Mouse (Mus musculus) midbrain, embryonic 12.5 days (tissue): ENCODE results near the gene Fli1. TPM values are rescaled to one million over a fixed set of nuclear protein-coding genes. Genes with fewer than 3 reads are reported as not detected.

Experiments
- ATAC-seq: fragments of 200-750 bp; cut with Nextera tagmentation; 2 replicates; pipeline ENCODE4 v1.8.0; 2017; ENCODE audit warnings: low read depth, moderate TSS enrichment, moderate library complexity; ENCODE audit not compliant: low FRiP score
- H3K27ac ChIP-seq: fragments of 300-500 bp; sonication (generic); replicated peaks from 2 replicates; pipeline ENCODE4 v1.5.1; 2016; ENCODE audit warnings: mild to moderate bottlenecking
- H3K27me3 ChIP-seq: fragments of 300-500 bp; sonication (generic); 2 replicates; pipeline ENCODE4 v1.6.1; 2016; ENCODE audit warnings: mild to moderate bottlenecking
- H3K36me3 ChIP-seq: fragments of 300-500 bp; sonication (generic); 2 replicates; pipeline ENCODE4 v1.6.1; 2016
- H3K4me1 ChIP-seq: fragments of 300-500 bp; sonication (generic); 2 replicates; pipeline ENCODE4 v1.6.1; 2016
- H3K4me2 ChIP-seq: fragments of 300-500 bp; sonication (generic); replicated peaks from 2 replicates; pipeline ENCODE4 v1.6.1; 2016; ENCODE audit warnings: mild to moderate bottlenecking, moderate library complexity
- H3K4me3 ChIP-seq: fragments of 300-500 bp; sonication (generic); 2 replicates; pipeline ENCODE4 v1.5.1; 2016; ENCODE audit warnings: mild to moderate bottlenecking
- H3K9ac ChIP-seq: fragments of 300-500 bp; sonication (generic); replicated peaks from 2 replicates; pipeline ENCODE4 v1.6.1; 2016; ENCODE audit warnings: mild to moderate bottlenecking, moderate library complexity
- H3K9me3 ChIP-seq: fragments of 300-500 bp; sonication (generic); 2 replicates; pipeline ENCODE4 v1.6.1; 2016; ENCODE audit warnings: mild to moderate bottlenecking
- WGBS: fragments of 180-500 bp; shearing (Covaris S2); methylation state at CpG from one replicate; pipeline ENCODE4 v1.1.7; 2016; 5-methylcytosine and 5-hydroxymethylcytosine counted together
- polyA plus RNA-seq: library from polyadenylated mRNA; unstranded; fragments of >200 nt; fragmentation: Nextera tagmentation; extraction: Ambion mirVana; gene quantifications from 2 replicates; pipeline ENCODE4 v1.2.1, GENCODE M21; 2016

Fli1 gene
- polyA plus RNA-seq, 1 experiment from 2014 or later, result 11.0 TPM

GRCm38 (mm10) chr9:32493588-32494423, 48.9 kb downstream of the Fli1 start:
- H3K27me3 ChIP-seq, result no peaks in the 10 kb centered on the region
- H3K4me2 ChIP-seq, result no peak overlapping the region
- peaks cover 14% of the 10 kb centered on the region; the same call in 1 of the 2 replicates for H3K4me1 ChIP-seq
- H3K4me3 ChIP-seq, result no peak overlapping the region
- no peak overlapping the region for H3K9ac ChIP-seq
- H3K36me3 ChIP-seq, result no peaks in the 10 kb centered on the region
- no peaks in the 10 kb centered on the region for H3K9me3 ChIP-seq
- 89% methylated on average over 4 of the region's 4 CpGs for WGBS
- ATAC-seq, result no peak
- no peak overlapping the region for H3K27ac ChIP-seq

GRCm38 (mm10) chr9:32492753-32493152, 49.9 kb downstream of the Fli1 start:
- no peak overlapping the region for H3K4me2 ChIP-seq
- H3K9ac ChIP-seq, result no peak overlapping the region
- no peaks in the 10 kb centered on the region for H3K27me3 ChIP-seq
- peaks cover 14% of the 10 kb centered on the region; the same call in 1 of the 2 replicates for H3K4me1 ChIP-seq
- no peaks in the 10 kb centered on the region for H3K36me3 ChIP-seq
- H3K27ac ChIP-seq, result no peak overlapping the region
- ATAC-seq, result no peak
- H3K9me3 ChIP-seq, result no peaks in the 10 kb centered on the region
- WGBS, result 79% methylated on average over 2 of the region's 2 CpGs
- H3K4me3 ChIP-seq, result no peak overlapping the region

- Histone ChIP-seq H3K27me3 (no peaks in the 10 kb centered on the region), H3K9me3 (no peaks in the 10 kb centered on the region), H3K9ac (no peak overlapping the region), H3K4me2 (no peak overlapping the region), H3K4me1 (peaks cover 14% of the 10 kb centered on the region; the same call in 1 of the 2 replicates), H3K36me3 (no peaks in the 10 kb centered on the region), H3K27ac (no peak overlapping the region), H3K4me3 (no peak overlapping the region)
- ATAC-seq, result no peak
- WGBS, result 89% methylated on average over 2 of the region's 2 CpGs
Observed at GRCm38 (mm10) chr9:32491484-32491883, 51.2 kb downstream of the Fli1 start.

- Histone ChIP-seq H3K4me1 (peaks cover 4% of the 10 kb centered on the region; the same call in 1 of the 2 replicates), H3K9me3 (no peaks in the 10 kb centered on the region), H3K36me3 (no peaks in the 10 kb centered on the region), H3K4me3 (no peak overlapping the region), H3K27me3 (no peaks in the 10 kb centered on the region), H3K27ac (no peak overlapping the region), H3K9ac (no peak overlapping the region), H3K4me2 (no peak overlapping the region)
- no peak for ATAC-seq
- WGBS, result 90% methylated on average over 4 of the region's 4 CpGs
Observed at GRCm38 (mm10) chr9:32489794-32490358, 52.8 kb downstream of the Fli1 start.

- Histone ChIP-seq H3K36me3 (no peaks in the 10 kb centered on the region), H3K9me3 (no peaks in the 10 kb centered on the region)
Observed at GRCm38 (mm10) chr9:32489315-32489714, 53.3 kb downstream of the Fli1 start.

GRCm38 (mm10) chr9:32488627-32489026, 54.0 kb downstream of the Fli1 start:
- Histone ChIP-seq H3K9me3 (no peaks in the 10 kb centered on the region), H3K9ac (no peak overlapping the region), H3K4me1 (no peaks in the 10 kb centered on the region), H3K27me3 (no peaks in the 10 kb centered on the region), H3K4me3 (no peak overlapping the region), H3K36me3 (no peaks in the 10 kb centered on the region), H3K27ac (no peak overlapping the region), H3K4me2 (no peak overlapping the region)
- no peak for ATAC-seq

More at GRCm38 (mm10) chr9:32489315-32489714, 53.3 kb downstream of the Fli1 start:
- H3K9ac ChIP-seq, result no peak overlapping the region
- no peak for ATAC-seq
- H3K4me2 ChIP-seq, result no peak overlapping the region
- H3K4me1 ChIP-seq, result no peaks in the 10 kb centered on the region
- 64% methylated on average over 4 of the region's 4 CpGs for whole genome bisulfite sequencing
- no peaks in the 10 kb centered on the region for H3K27me3 ChIP-seq
- H3K27ac ChIP-seq, result no peak overlapping the region
- no peak overlapping the region for H3K4me3 ChIP-seq

GRCm38 (mm10) chr9:32487823-32488222, 54.8 kb downstream of the Fli1 start:
- 92% methylated on average over 5 of the region's 5 CpGs for WGBS
- H3K9me3 ChIP-seq, result no peaks in the 10 kb centered on the region
- ATAC-seq, result no peak

GRCm38 (mm10) chr9:32487401-32487800, 55.3 kb downstream of the Fli1 start:
- no peak for ATAC-seq
- WGBS, result 91% methylated on average over 4 of the region's 4 CpGs
- no peak overlapping the region for H3K4me2 ChIP-seq

More at GRCm38 (mm10) chr9:32487823-32488222, 54.8 kb downstream of the Fli1 start:
- no peak overlapping the region for H3K4me3 ChIP-seq
- H3K4me1 ChIP-seq, result no peaks in the 10 kb centered on the region
- H3K9ac ChIP-seq, result no peak overlapping the region
- no peak overlapping the region for H3K4me2 ChIP-seq
- H3K36me3 ChIP-seq, result no peaks in the 10 kb centered on the region
- H3K27ac ChIP-seq, result no peak overlapping the region
- H3K27me3 ChIP-seq, result no peaks in the 10 kb centered on the region

GRCm38 (mm10) chr9:32480418-32480817, 62.2 kb downstream of the Fli1 start:
- Histone ChIP-seq H3K9me3 (no peaks in the 10 kb centered on the region), H3K4me2 (no peak overlapping the region), H3K9ac (no peak overlapping the region), H3K4me3 (no peak overlapping the region), H3K4me1 (no peaks in the 10 kb centered on the region), H3K36me3 (no peaks in the 10 kb centered on the region), H3K27ac (no peak overlapping the region), H3K27me3 (no peaks in the 10 kb centered on the region)
- ATAC-seq, result no peak
- 83% methylated on average over 5 of the region's 5 CpGs for WGBS

More at GRCm38 (mm10) chr9:32487401-32487800, 55.3 kb downstream of the Fli1 start:
- Histone ChIP-seq H3K36me3 (no peaks in the 10 kb centered on the region), H3K9me3 (no peaks in the 10 kb centered on the region), H3K4me3 (no peak overlapping the region), H3K4me1 (no peaks in the 10 kb centered on the region), H3K9ac (no peak overlapping the region), H3K27ac (no peak overlapping the region), H3K27me3 (no peaks in the 10 kb centered on the region)

GRCm38 (mm10) chr9:32478799-32479198, 63.9 kb downstream of the Fli1 start:
- Histone ChIP-seq H3K4me1 (no peaks in the 10 kb centered on the region), H3K4me2 (no peak overlapping the region), H3K4me3 (no peak overlapping the region), H3K36me3 (no peaks in the 10 kb centered on the region), H3K9ac (no peak overlapping the region), H3K9me3 (no peaks in the 10 kb centered on the region), H3K27ac (no peak overlapping the region), H3K27me3 (no peaks in the 10 kb centered on the region)
- ATAC-seq, result no peak
- 59% methylated on average over 3 of the region's 3 CpGs for WGBS

GRCm38 (mm10) chr9:32478087-32478486, 64.6 kb downstream of the Fli1 start:
- H3K4me3 ChIP-seq, result no peak overlapping the region
- H3K4me2 ChIP-seq, result no peak overlapping the region
- no peaks in the 10 kb centered on the region for H3K9me3 ChIP-seq
- no peak for ATAC-seq
- H3K27me3 ChIP-seq, result no peaks in the 10 kb centered on the region
- H3K27ac ChIP-seq, result no peak overlapping the region
- H3K36me3 ChIP-seq, result no peaks in the 10 kb centered on the region
- 55% methylated on average over 2 of the region's 2 CpGs for WGBS
- H3K4me1 ChIP-seq, result no peaks in the 10 kb centered on the region
- H3K9ac ChIP-seq, result no peak overlapping the region

- Histone ChIP-seq H3K4me3 (no peak overlapping the region), H3K36me3 (no peaks in the 10 kb centered on the region), H3K9me3 (no peaks in the 10 kb centered on the region), H3K4me1 (no peaks in the 10 kb centered on the region), H3K27me3 (no peaks in the 10 kb centered on the region), H3K4me2 (no peak overlapping the region), H3K27ac (no peak overlapping the region), H3K9ac (no peak overlapping the region)
- ATAC-seq, result no peak
- 91% methylated on average over 10 of the region's 10 CpGs for WGBS
Observed at GRCm38 (mm10) chr9:32476604-32477003, 66.1 kb downstream of the Fli1 start.
